In genomic region chr1:105092309-105092904, GRCm38 (mm10) we compare ENCODE assay signal across 8 mouse cellular contexts.
A peak's percentile ranks its signal among the peaks of the same experiment; 100 is the strongest.
DNase-seq lines count a peak whose midpoint lies in the region; ATAC-seq and TF ChIP-seq lines count a peak whose summit lies in the region.

No protein-coding gene starts in this region.

- no peaks in the 10 kb centered on the region for H3K9me3 ChIP-seq in heart, embryonic 12.5 days (replicated peaks)
- no peaks in the 10 kb centered on the region for H3K9me3 ChIP-seq in forebrain, embryonic 13.5 days (replicated peaks)
- H3K9me3 ChIP-seq in intestine, postnatal 0 days (ENCODE audit: control insufficient read depth), result no peaks in the 10 kb centered on the region
- H3K9me3 ChIP-seq in midbrain, embryonic 10.5 days (replicated peaks), result no peaks in the 10 kb centered on the region

- intact Hi-C loops in gastrocnemius, postnatal 36 days (cut with DNase I), result loop anchor here (10.0 kb wide), 1 partner anchor 542 kb away; no protein-coding TSS in a partner anchor

- peak; percentile 92 for TF ChIP-seq CTCF in intestine, postnatal 0 days (IDR thresholded peaks at IDR 0.05; ENCODE audit: low read depth)

- DNase-seq in heart, adult 18-20 months, result peak; percentile 32 to 55
- peak; percentile 53 for DNase-seq in adrenal gland, postnatal 14 days
- peak; percentile 34 for DNase-seq in midbrain, embryonic 10.5 days (ENCODE audit: low spot score)
- DNase-seq in gastrocnemius, postnatal 36 days, result no peak

- no peaks in the 10 kb centered on the region for H3K36me3 ChIP-seq in heart, embryonic 12.5 days
- no peaks in the 10 kb centered on the region for H3K36me3 ChIP-seq in forebrain, embryonic 13.5 days (ENCODE audit: poor library complexity, severe bottlenecking)
- no peaks in the 10 kb centered on the region for H3K36me3 ChIP-seq in intestine, postnatal 0 days (ENCODE audit: control insufficient read depth, insufficient read depth)
- no peaks in the 10 kb centered on the region for H3K36me3 ChIP-seq in midbrain, embryonic 10.5 days

- no peak overlapping the region for H3K4me2 ChIP-seq in heart, embryonic 12.5 days
- H3K4me2 ChIP-seq in forebrain, embryonic 13.5 days, result no peak overlapping the region
- H3K4me2 ChIP-seq in intestine, postnatal 0 days (replicated peaks; ENCODE audit: low read depth), result peak overlapping the region; percentile 42; the same call in 1 of the 2 replicates

- ATAC-seq in heart, embryonic 12.5 days (ENCODE audit: insufficient number of reproducible peaks, low FRiP score), result no peak
- peak; percentile 64 for ATAC-seq in forebrain, embryonic 13.5 days
- peak; percentile 55; the same call in 1 of the 2 replicates for ATAC-seq in intestine, postnatal 0 days
- no peak for ATAC-seq in activated CD4-positive, CD25-positive, alpha-beta regulatory T cell, adult 4 months

- H3K4me1 ChIP-seq in heart, embryonic 12.5 days (replicated peaks), result peaks cover 4% of the 10 kb centered on the region; the same call in 1 of the 2 replicates
- no peaks in the 10 kb centered on the region for H3K4me1 ChIP-seq in forebrain, embryonic 13.5 days
- H3K4me1 ChIP-seq in intestine, postnatal 0 days (replicated peaks; ENCODE audit: control insufficient read depth, insufficient read depth, low read length), result peaks cover 10% of the 10 kb centered on the region; the same call in 1 of the 2 replicates
- H3K4me1 ChIP-seq in midbrain, embryonic 10.5 days, result peaks cover 4% of the 10 kb centered on the region; the same call in 1 of the 2 replicates

- 20% methylated on average over 6 of the region's 6 CpGs for WGBS in heart, embryonic 12.5 days
- WGBS in forebrain, embryonic 13.5 days, result 17% methylated on average over 6 of the region's 6 CpGs
- WGBS in intestine, postnatal 0 days, result 33% methylated on average over 6 of the region's 6 CpGs
- WGBS in midbrain, embryonic 10.5 days, result 12% methylated on average over 6 of the region's 6 CpGs

- H3K9ac ChIP-seq in heart, embryonic 12.5 days, result no peak overlapping the region
- H3K9ac ChIP-seq in forebrain, embryonic 13.5 days, result no peak overlapping the region
- H3K9ac ChIP-seq in intestine, postnatal 0 days (ENCODE audit: low read depth, low read length), result no peak overlapping the region

- no peak overlapping the region for H3K27ac ChIP-seq in heart, embryonic 12.5 days (ENCODE audit: poor library complexity, severe bottlenecking)
- no peak overlapping the region for H3K27ac ChIP-seq in forebrain, embryonic 13.5 days
- H3K27ac ChIP-seq in intestine, postnatal 0 days (ENCODE audit: low read depth, low read length), result no peak overlapping the region; the same call in 1 of the 2 replicates
- H3K27ac ChIP-seq in midbrain, embryonic 10.5 days (replicated peaks), result 0 out of 2 replicates have a peak overlapping the region, but pooled peaks have one; percentile 49

- no peaks in the 10 kb centered on the region for H3K27me3 ChIP-seq in heart, embryonic 12.5 days (replicated peaks)
- no peaks in the 10 kb centered on the region for H3K27me3 ChIP-seq in forebrain, embryonic 13.5 days
- no peaks in the 10 kb centered on the region for H3K27me3 ChIP-seq in intestine, postnatal 0 days (replicated peaks; ENCODE audit: control insufficient read depth, insufficient read depth, low read length)
- no peaks in the 10 kb centered on the region for H3K27me3 ChIP-seq in midbrain, embryonic 10.5 days (ENCODE audit: low read depth, poor library complexity, severe bottlenecking)

- no peak overlapping the region for H3K4me3 ChIP-seq in heart, embryonic 12.5 days
- no peak overlapping the region for H3K4me3 ChIP-seq in forebrain, embryonic 13.5 days
- no peak overlapping the region for H3K4me3 ChIP-seq in intestine, postnatal 0 days (ENCODE audit: low read depth, low read length)
- H3K4me3 ChIP-seq in midbrain, embryonic 10.5 days, result no peak overlapping the region

Comparison
In these comparisons a context has a peak if more than half of its experiments do, and no peak if none do; other contexts are left out.
1. DNase-seq: peak in heart, adult 18-20 months (2 of 2), adrenal gland, postnatal 14 days (single experiment) and midbrain, embryonic 10.5 days (single experiment); none in gastrocnemius, postnatal 36 days (0 of 2).
2. ATAC-seq: peak in forebrain, embryonic 13.5 days (single experiment) and intestine, postnatal 0 days (single experiment); none in heart, embryonic 12.5 days (single experiment) and activated CD4-positive, CD25-positive, alpha-beta regulatory T cell, adult 4 months (single experiment).